Mouse (Mus musculus) kidney, postnatal 36 days (tissue): ENCODE results near the gene Tvp23b.

Experiments
- DNase-seq, 2 experiments: peaks; one replicate each; pipeline ENCODE4 v3.0.0; 2021 to 2022; ENCODE audit warnings: mixed read lengths in 2 of 2

Tvp23b gene

GRCm38 (mm10) chr11:62901699-62902323, 22.6 kb downstream of the Tvp23b start:
- DNase-seq: peak; percentile 68

- no peak for DNase-seq
Observed at GRCm38 (mm10) chr11:62903871-62904495, 24.7 kb downstream of the Tvp23b start.

- DNase-seq: no peak
Observed at GRCm38 (mm10) chr11:62909720-62910306, 30.6 kb downstream of the Tvp23b start.

- DNase-seq: no peak
Observed at GRCm38 (mm10) chr11:62911362-62911761, 32.1 kb downstream of the Tvp23b start.

- DNase-seq: no peak
Observed at GRCm38 (mm10) chr11:62913141-62913540, 33.9 kb downstream of the Tvp23b start.

- peak; percentile 18 to 72 for DNase-seq
Observed at GRCm38 (mm10) chr11:62914532-62914931, 35.3 kb downstream of the Tvp23b start.

GRCm38 (mm10) chr11:62915486-62915885, 36.2 kb downstream of the Tvp23b start:
- no peak for DNase-seq

GRCm38 (mm10) chr11:62916765-62917164, 37.5 kb downstream of the Tvp23b start:
- no peak for DNase-seq

- no peak for DNase-seq
Observed at GRCm38 (mm10) chr11:62919946-62920742, 40.9 kb downstream of the Tvp23b start.

- DNase-seq: no peak
Observed at GRCm38 (mm10) chr11:62920743-62921050, 41.4 kb downstream of the Tvp23b start.

GRCm38 (mm10) chr11:62921052-62921977, 42.1 kb downstream of the Tvp23b start:
- DNase-seq: peak; percentile 89 to 95

- no peak for DNase-seq
Observed at GRCm38 (mm10) chr11:62924091-62924761, 45.0 kb downstream of the Tvp23b start.

- DNase-seq: peak; percentile 53 to 80
Observed at GRCm38 (mm10) chr11:62929799-62930198, 50.5 kb downstream of the Tvp23b start.

- no peak for DNase-seq
Observed at GRCm38 (mm10) chr11:62930574-62930973, 51.3 kb downstream of the Tvp23b start.

GRCm38 (mm10) chr11:62931141-62931540, 51.9 kb downstream of the Tvp23b start:
- DNase-seq: no peak

GRCm38 (mm10) chr11:62933099-62933498, 53.8 kb downstream of the Tvp23b start:
- no peak for DNase-seq

GRCm38 (mm10) chr11:62934795-62935514, 55.7 kb downstream of the Tvp23b start:
- no peak for DNase-seq

GRCm38 (mm10) chr11:62937986-62938385, 58.7 kb downstream of the Tvp23b start:
- DNase-seq: peak in 1 of 2 experiments; percentile 31

- DNase-seq: no peak
Observed at GRCm38 (mm10) chr11:62938921-62939320, 59.7 kb downstream of the Tvp23b start.

- no peak for DNase-seq
Observed at GRCm38 (mm10) chr11:62940176-62940575, 60.9 kb downstream of the Tvp23b start.

GRCm38 (mm10) chr11:62943538-62943937, 64.3 kb downstream of the Tvp23b start:
- no peak for DNase-seq
